Mouse (Mus musculus) heart, postnatal 14 days (tissue): ENCODE results near the gene Cog8. TPM values are rescaled to one million over a fixed set of nuclear protein-coding genes. Genes with fewer than 3 reads are reported as not detected.

ENCODE experiments used
- DNase-seq, 2 experiments: peaks; one replicate each; pipeline ENCODE4 v3.0.0; 2021 to 2022
- intact Hi-C: fragments of 180-260 bp; cut with DNase I; formaldehyde crosslinking; loops from one replicate; pipeline ENCODE4 v1.15.1; 2025
- long read RNA-seq, 2 experiments: library from polyadenylated mRNA; stranded (forward); transcript quantifications; one replicate each; pipeline ENCODE4 v2.0.0; 2021
- total RNA-seq, 2 experiments: library from RNA; stranded (reverse); gene quantifications; 2 replicates each; pipeline ENCODE4 v1.2.3; 2021

The Cog8 gene
- 10 to 100 TPM; 18.6 to 18.9 TPM for total RNA-seq
- long read RNA-seq, experiment 1, full-length matches to known transcripts = 16 of 30 reads
- long read RNA-seq, experiment 1, partial matches to known transcripts = 7 of 30 reads
- long read RNA-seq, experiment 1, other reads (novel, unspliced or antisense) = 7 of 30 reads
- long read RNA-seq, experiment 2, full-length matches to known transcripts = 23 of 27 reads
- long read RNA-seq, experiment 2, partial matches to known transcripts = 3 of 27 reads
- long read RNA-seq, experiment 2, other reads (novel, unspliced or antisense) = 1 of 27 reads

GRCm38 (mm10) chr8:107056076-107056972, at the start of gene Cog8, which contains the start of gene Nip7:
TSS of gene Cog8 (minus strand) at chr8:107056689.
TSS of gene Nip7 (plus strand) at chr8:107056877.
- DNase-seq = peak; percentile 94 to 96
- intact Hi-C loops = no loop called here

DNA sequence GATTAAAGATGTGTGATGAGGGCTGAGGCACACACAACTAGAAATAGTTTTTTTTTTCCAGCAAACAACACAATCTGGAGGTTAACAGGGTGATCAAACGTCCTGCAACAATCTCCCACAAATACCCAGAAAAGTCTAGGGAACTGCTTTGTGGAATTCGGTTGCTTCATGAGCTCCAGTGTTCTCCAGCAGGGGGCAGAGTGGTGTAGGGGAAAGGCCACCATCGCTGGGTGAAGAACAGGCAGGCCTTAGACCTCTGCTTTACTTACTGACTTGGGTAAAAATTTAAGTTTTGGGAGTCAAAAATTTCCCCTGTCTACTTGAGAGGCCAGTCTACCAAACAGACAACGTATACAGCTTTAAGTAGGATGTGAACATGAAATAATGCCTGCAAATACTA, 48.1 kb upstream of the Cog8 start:
- intact Hi-C loops = loop anchor here (5.0 kb wide), 1 partner anchor 323 kb away; the partner anchor contains the start of gene Nob1
- peak; percentile 80 to 90 for DNase-seq

DNA sequence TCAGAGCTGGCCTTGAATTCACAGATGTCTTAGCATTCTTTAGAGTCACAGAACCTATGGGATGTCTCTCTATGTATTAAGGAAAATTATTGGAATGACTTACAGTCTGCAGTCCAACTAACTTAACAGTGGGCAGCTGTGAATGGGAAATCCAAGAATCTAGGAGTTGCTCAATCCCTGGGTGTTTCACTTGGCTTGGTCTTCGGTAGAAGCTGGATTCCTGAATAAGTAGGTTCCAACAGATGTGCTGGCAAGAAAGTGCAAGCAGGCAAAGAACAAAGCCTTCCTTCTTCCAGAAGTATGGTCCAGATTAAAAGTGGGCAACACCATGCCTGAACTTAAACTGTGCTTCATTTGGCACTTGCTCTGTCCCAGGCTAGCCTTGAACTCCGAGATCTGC, 44.1 kb upstream of the Cog8 start:
- no peak for DNase-seq
- intact Hi-C loops = loop anchor here (5.0 kb wide), 1 partner anchor 327 kb away; the partner anchor contains the start of gene Nob1

GRCm38 (mm10) chr8:107096366-107097036, 40.0 kb upstream of the Cog8 start, which contains the start of gene Terf2:
TSS of gene Terf2 (minus strand) at chr8:107096547.
- DNase-seq = peak; percentile 92 to 93
- intact Hi-C loops = no loop called here

DNA sequence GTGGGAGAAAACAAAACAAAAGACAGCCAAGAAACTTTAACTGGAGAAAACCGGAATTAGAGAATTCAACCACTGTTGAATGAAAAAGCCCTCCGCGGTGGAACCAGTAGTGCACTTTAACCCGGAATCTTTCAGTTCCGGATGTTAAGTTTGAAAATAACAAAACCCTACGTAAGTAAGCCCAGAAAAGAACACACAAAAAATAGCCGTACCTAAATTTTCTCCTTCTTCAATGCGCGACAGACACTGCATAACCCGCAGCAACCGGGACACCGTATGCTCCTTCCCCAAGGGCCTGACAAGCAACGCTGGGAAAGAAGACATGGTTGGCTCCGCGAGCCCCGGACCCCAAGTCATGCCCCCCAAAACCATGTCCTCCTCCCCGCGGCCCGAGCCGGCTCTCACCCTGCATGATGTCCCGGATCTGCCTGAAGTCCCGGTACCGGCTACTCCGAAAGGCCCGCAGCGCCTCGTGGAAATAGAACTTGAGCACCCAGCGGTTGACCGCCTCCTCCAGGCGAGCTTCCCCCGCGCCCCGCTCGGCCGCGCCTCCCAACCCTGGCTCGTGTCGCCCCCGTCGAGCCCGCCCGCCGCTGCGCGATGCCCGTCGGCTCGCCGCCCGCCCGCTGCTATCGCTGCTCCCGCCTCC, 39.4 kb upstream of the Cog8 start:
- intact Hi-C loops = no loop called here
- DNase-seq = no peak

DNA sequence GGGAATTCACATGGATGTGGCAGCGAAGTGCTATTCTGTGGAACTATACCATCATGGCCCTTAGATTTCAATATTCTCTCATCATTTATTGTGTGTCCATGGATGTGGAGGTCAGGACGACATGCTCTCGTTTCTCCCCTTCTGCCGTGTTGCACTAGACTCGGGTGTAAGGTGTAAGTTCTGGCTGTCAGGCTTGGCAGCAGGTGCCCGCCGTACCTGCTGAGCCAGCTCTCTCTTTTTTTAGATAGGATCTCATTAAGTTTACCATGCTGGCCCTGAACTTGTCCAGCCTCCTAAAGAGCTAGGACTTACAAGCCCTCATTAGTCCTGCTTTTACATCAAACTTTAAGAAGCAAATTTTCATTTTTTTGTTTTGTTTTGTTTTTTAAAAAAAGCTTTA, 34.0 kb upstream of the Cog8 start:
- intact Hi-C loops = no loop called here
- DNase-seq = no peak

GRCm38 (mm10) chr8:107088526-107089063, 32.1 kb upstream of the Cog8 start:
- DNase-seq = no peak
- intact Hi-C loops = no loop called here

DNA sequence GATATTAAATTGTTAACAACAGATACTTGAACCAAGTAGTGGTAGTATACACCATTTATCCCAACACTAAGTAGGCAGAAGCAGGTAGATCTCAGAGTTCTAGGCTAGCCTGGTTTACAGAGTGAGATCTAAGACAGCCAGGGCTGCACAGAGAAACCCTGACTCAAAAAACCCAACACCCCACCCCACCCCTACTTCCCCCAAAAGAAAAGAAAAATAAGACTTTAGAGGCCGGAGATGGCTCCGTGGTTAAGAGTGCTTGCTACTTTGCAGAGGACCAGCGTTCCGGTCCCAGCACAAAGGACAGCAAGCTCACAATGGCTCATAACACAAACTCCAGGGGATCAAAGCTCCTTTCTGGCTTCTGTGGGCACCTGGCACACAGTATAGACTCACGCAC, 29.5 kb upstream of the Cog8 start:
- no peak for DNase-seq
- intact Hi-C loops = no loop called here

GRCm38 (mm10) chr8:107085358-107085757, 28.9 kb upstream of the Cog8 start:
- no peak for DNase-seq
- intact Hi-C loops = no loop called here

GRCm38 (mm10) chr8:107076239-107076888, 19.9 kb upstream of the Cog8 start:
- intact Hi-C loops = no loop called here
- DNase-seq = peak; percentile 19 to 21

GRCm38 (mm10) chr8:107074128-107074527, 17.6 kb upstream of the Cog8 start:
- intact Hi-C loops = no loop called here
- no peak for DNase-seq

DNA sequence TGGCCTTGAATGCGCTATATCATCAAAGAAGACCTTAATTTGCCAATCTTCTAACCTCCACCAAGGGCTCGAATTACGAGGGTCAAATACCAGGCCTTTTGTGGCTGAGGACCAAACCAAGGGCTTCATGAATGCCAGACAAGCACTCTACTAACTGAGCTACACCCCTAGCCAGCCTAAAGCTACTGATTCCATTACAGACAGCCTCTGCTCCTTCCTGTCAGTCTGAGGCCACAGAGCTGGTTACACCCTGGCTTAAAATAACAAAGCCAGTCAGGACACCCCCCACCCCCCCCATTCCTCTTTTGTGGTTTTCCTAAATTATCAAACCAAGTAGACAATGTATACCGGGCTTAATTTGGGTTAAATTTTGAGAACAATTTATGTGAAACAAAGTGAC, 17.2 kb upstream of the Cog8 start:
- intact Hi-C loops = no loop called here
- DNase-seq = no peak

GRCm38 (mm10) chr8:107065511-107066496, 9.3 kb upstream of the Cog8 start, which contains the start of gene Tmed6:
TSS of gene Tmed6 (minus strand) at chr8:107065644.
- DNase-seq = peak; percentile 12 to 16

DNA sequence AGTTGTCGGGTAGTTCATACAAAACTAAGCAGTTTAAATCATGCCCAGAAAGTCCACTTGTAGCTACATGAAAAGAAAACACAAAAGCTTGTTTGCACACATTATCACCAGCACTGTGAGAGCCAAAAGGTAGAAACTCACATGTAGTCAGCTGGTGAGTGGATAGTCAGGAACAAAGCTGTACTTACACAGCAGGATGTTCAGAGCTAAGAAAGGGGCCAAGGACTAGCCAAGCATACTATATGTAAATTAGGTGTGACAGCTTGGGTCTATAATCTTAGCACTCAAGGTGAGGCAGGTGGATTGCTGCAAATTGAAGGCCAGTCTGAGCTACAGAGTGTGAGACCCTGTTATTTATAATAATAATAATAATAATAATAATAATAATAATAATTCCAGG, 6.1 kb upstream of the Cog8 start:
- intact Hi-C loops = no loop called here
- DNase-seq = no peak

More at GRCm38 (mm10) chr8:107065511-107066496, 9.3 kb upstream of the Cog8 start, which contains the start of gene Tmed6:
- intact Hi-C loops = no loop called here

- intact Hi-C loops = no loop called here
- no peak for DNase-seq
These were observed 482 bp upstream of the Cog8 start for GRCm38 (mm10) chr8:107056973-107057369.

DNA sequence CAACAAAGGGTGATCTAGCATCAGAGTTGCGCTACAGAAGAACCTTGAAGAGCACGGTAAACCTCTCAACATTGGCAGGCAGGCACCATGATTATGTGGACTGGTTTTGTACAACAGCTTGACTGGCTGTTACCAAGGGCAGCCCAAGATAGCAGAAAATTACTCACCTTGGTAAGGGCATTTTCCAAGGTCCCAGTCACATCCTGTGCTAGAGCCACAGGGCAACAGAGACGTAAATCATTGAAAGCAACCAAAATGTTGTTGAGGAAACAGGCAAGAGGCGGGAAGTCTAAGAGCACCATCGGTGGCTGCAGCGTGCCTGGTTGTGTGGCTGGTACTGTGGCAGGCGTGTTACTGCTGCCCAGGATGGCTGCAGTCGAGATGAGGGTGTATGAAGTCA, 4.4 kb downstream of the Cog8 start:
- intact Hi-C loops = no loop called here
- no peak for DNase-seq

GRCm38 (mm10) chr8:107049480-107049879, 7.0 kb downstream of the Cog8 start:
- intact Hi-C loops = loop anchor here (2.0 kb wide), 1 partner anchor 19 kb away; the partner anchor contains the start of gene Vps4a
- no peak for DNase-seq
